Mouse (Mus musculus) layer of hippocampus, adult 6 months (tissue): ENCODE data around the gene Polr2g. TPM values are rescaled to one million over a fixed set of nuclear protein-coding genes. Genes with fewer than 3 reads are reported as not detected.

Source experiments
- long read RNA-seq, 2 experiments: library from polyadenylated mRNA; unstranded; transcript quantifications; one replicate each; pipeline ENCODE4 v2.0.0; 2019 to 2020
- polyA plus RNA-seq: library from polyadenylated mRNA; unstranded; fragments of <200 nt; fragmentation: Nextera tagmentation; gene quantifications from 2 replicates; pipeline ENCODE4 v1.2.3, GENCODE M21; 2021

Gene Polr2g
- 237 and 259 TPM in 2 replicates for polyA plus RNA-seq
- long read RNA-seq, experiment 1, transcript Polr2g-202 (7 exons, 833 nt): minor isoform, 41 of 170 reads
- long read RNA-seq, experiment 1, transcript Polr2g-201 (8 exons, 890 nt): major isoform, 114 of 170 reads
- long read RNA-seq, experiment 1, partial matches to known transcripts: 8 of 170 reads
- long read RNA-seq, experiment 1, other reads (novel, unspliced or antisense): 7 of 170 reads
- long read RNA-seq, experiment 2, transcript Polr2g-201 (8 exons, 890 nt): major isoform, 32 of 48 reads
- long read RNA-seq, experiment 2, transcript Polr2g-202 (7 exons, 833 nt): minor isoform, 6 of 48 reads
- long read RNA-seq, experiment 2, partial matches to known transcripts: 2 of 48 reads
- long read RNA-seq, experiment 2, other reads (novel, unspliced or antisense): 8 of 48 reads

GRCm38 (mm10) chr19:8798264-8798946 lies at the start of gene Polr2g:
Polr2g (minus strand) TSS chr19:8798577.

GRCm38 (mm10) chr19:8839103-8839907 lies 40.9 kb upstream of the Polr2g start, which contains the start of gene Gng3:
Gng3 (minus strand) TSS chr19:8839194.

DNA sequence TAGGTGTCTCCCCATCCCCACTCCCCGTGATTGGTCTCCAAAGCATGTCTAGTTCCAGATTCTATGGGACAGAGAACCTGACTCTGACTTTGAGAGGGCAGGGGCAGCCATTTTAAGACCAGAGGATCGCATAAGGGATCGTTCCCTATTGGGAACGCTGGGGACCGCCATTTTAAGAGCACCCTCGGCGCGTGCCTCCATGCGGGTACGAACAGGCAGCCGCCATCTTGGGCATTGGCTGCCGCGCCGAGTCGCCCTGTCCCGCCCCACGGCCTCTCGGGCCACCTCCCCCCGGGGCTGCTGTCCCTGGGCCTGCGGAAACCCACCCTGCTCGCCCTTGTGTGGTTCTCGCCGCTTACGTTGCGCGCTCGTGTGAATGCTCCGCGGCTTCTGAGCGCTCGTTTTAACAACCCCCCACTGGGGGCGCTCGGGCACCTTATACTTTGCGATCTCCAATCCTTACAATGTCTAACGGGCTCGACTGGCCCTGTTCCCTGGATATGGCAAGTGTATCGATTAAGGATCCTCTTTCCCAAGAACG lies 38.9 kb upstream of the Polr2g start, which contains the start of gene Bscl2:
TSS of gene Bscl2 (plus strand) at position 217 of the 541 bp plus-strand sequence.

DNA sequence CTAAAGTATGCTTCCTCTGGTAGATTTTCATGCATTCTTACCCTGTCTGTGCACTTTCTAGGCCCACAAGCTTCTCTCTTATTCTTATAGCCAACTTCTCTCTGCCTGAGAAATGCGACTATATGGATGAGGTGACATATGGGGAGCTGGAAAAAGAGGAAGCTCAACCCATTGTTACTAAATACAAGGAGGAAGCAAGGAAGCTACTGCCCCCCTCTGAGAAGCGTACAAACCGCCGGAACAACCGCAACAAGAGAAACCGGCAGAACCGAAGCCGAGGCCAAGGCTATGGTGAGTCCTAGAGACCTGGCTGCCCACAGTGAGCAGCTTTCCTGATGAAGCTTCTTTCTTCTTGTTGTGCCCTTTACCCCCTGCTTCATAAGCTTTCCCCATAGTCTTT lies 31.3 kb upstream of the Polr2g start, which contains the start of gene AC129217.1:
TSS of gene AC129217.1 (plus strand) at position 114 of the 400 bp plus-strand sequence.

GRCm38 (mm10) chr19:8819596-8820423 lies 21.4 kb upstream of the Polr2g start, which contains the start of gene Hnrnpul2:
Hnrnpul2 (plus strand) TSS chr19:8820010.

GRCm38 (mm10) chr19:8818801-8819595 lies 20.6 kb upstream of the Polr2g start, which contains the start of gene Ttc9c:
Ttc9c (minus strand) TSS chr19:8819333.

DNA sequence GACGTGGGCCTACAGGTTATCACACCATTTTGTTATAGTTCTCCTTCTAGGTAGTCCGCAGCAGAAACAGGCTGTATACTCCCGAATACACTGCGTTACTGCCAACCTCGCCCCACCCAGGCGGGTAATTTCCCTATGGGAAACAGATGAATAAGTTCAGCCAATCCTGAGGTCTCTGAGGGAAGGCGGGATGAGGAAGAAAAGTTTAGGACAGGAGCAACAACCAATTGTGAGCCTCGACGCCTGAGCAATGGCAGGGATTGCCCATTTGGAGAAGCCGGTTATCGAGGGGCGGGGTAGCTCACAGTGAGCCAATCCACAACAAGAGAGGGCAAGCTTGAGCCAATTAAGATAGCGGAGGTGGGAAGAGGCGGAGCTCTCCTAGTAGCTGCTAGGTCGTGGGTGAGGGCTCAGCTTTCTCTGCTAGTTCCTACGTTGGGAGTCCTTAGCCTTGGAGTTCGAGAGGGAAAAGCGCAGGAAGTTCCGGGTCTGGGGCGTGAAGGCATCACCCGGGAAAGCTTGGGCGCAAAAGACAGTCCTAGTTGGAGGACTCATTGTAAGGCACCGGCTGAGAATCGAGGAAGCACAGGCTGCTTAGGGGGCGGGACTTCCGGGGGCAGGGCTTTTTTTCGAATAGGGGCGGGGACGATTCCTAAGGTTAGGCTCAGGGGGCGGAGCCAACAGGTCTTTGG lies 3.9 kb upstream of the Polr2g start, which contains the start of gene Zbtb3:
TSS of gene Zbtb3 (plus strand) at position 426 of the 692 bp plus-strand sequence.

DNA sequence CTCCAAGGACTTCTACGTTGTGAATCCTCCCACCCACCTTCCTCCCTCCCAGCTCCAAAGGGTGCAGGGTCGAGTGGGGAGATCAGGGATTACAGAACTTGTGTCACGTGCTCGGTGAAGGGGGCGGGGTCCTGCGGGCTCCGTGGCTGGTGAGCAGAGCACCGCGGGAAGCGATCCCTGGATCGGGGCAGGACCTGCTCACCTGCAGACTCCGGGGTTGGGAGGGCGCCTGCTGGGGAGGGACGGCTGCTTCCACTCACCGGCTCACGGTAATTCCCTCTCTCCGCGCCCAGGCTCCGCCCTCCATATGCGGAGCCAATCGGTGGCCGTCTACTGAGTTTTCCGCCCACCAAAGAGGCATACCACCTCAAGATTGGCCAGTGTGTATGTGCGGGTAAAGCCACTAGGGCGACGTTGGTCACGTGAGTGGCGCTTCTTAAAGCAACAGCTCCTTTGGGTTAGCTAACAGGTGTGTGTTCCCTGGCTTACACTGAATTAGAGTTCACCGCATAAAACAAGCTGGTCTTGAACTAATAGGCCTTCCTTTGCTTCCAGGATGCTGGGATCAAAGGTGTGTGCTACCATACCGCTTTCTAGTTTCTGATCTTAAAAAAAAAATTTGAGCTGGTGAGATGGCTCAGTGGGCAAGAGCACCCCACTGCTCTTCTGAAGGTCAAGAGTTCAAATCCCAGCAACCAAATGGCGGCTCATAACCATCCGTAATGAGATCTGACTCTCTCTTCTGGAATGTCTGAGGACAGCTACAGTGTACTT lies 12.2 kb downstream of the Polr2g start, which contains the start of gene Taf6l:
TSS of gene Taf6l (minus strand) at position 410 of the 774 bp plus-strand sequence.

GRCm38 (mm10) chr19:8774086-8774835 lies 24.1 kb downstream of the Polr2g start, which contains the start of gene Tmem179b:
Tmem179b (minus strand) TSS chr19:8774467.

GRCm38 (mm10) chr19:8770567-8771270 lies 27.7 kb downstream of the Polr2g start, which contains the start of gene Tmem223:
Tmem223 (plus strand) TSS chr19:8770996.

GRCm38 (mm10) chr19:8756635-8757387 lies 41.6 kb downstream of the Polr2g start, which contains the start of gene Nxf1:
Nxf1 (plus strand) TSS chr19:8757073.

Other genes with a start within 250 kb of the Polr2g start
- 8.6 and 10.4 TPM in 2 replicates for gene Slc22a8, start 207.3 kb downstream of the Polr2g start, polyA plus RNA-seq
- gene Slc22a6, start 180.5 kb downstream of the Polr2g start, polyA plus RNA-seq: 0.43 and 1.1 TPM in 2 replicates
- 58.8 and 86.9 TPM in 2 replicates for gene Chrm1, start 134.8 kb downstream of the Polr2g start, polyA plus RNA-seq
- gene Slc3a2, start 75.2 kb downstream of the Polr2g start, polyA plus RNA-seq: 194 and 203 TPM in 2 replicates
- 60.1 and 61.7 TPM in 2 replicates for gene Wdr74, start 62.8 kb downstream of the Polr2g start, polyA plus RNA-seq
- gene 1700092M07Rik, start 57.9 kb downstream of the Polr2g start, polyA plus RNA-seq: 0.38 TPM in 1 of 2 replicates, not detected in the other
- gene Stx5a, start 57.2 kb downstream of the Polr2g start, polyA plus RNA-seq: 27.4 and 27.8 TPM in 2 replicates
- gene Nxf1, start 41.5 kb downstream of the Polr2g start, polyA plus RNA-seq: 29.6 and 30.3 TPM in 2 replicates
- 260 and 276 TPM in 2 replicates for gene Tmem223, start 27.6 kb downstream of the Polr2g start, polyA plus RNA-seq
- gene Tmem179b, start 24.1 kb downstream of the Polr2g start, polyA plus RNA-seq: 34.5 and 40.0 TPM in 2 replicates
- 14.4 and 16.9 TPM in 2 replicates for gene Taf6l, start 12.2 kb downstream of the Polr2g start, polyA plus RNA-seq
- gene Zbtb3, start 4.0 kb upstream of the Polr2g start, polyA plus RNA-seq: 1.8 and 2.2 TPM in 2 replicates
- gene Ttc9c, start 20.8 kb upstream of the Polr2g start, polyA plus RNA-seq: 16.3 and 23.9 TPM in 2 replicates
- 6.1 and 6.8 TPM in 2 replicates for gene Hnrnpul2, start 21.4 kb upstream of the Polr2g start, polyA plus RNA-seq
- gene AC129217.1, start 31.2 kb upstream of the Polr2g start, polyA plus RNA-seq: not detected in 2 replicates
- 90.2 and 97.4 TPM in 2 replicates for gene Bscl2, start 38.9 kb upstream of the Polr2g start, polyA plus RNA-seq
- gene Gng3, start 40.6 kb upstream of the Polr2g start, polyA plus RNA-seq: 238 and 326 TPM in 2 replicates
- gene Lrrn4cl, start 52.2 kb upstream of the Polr2g start, polyA plus RNA-seq: 0.16 and 0.25 TPM in 2 replicates
- gene Ubxn1, start 72.9 kb upstream of the Polr2g start, polyA plus RNA-seq: 153 and 176 TPM in 2 replicates
- gene Uqcc3, start 82.3 kb upstream of the Polr2g start, polyA plus RNA-seq: 71.6 and 77.0 TPM in 2 replicates
- gene Lbhd1, start 85.2 kb upstream of the Polr2g start, polyA plus RNA-seq: 3.7 and 5.7 TPM in 2 replicates
- gene Gm49403, start 85.4 kb upstream of the Polr2g start, polyA plus RNA-seq: not detected in 2 replicates
- gene 1810009A15Rik, start 90.3 kb upstream of the Polr2g start, polyA plus RNA-seq: 77.9 and 90.8 TPM in 2 replicates
- 4.9 and 10.5 TPM in 2 replicates for gene Gm49416, start 90.3 kb upstream of the Polr2g start, polyA plus RNA-seq
- gene Ints5, start 94.4 kb upstream of the Polr2g start, polyA plus RNA-seq: 6.6 and 8.1 TPM in 2 replicates
- gene Ganab, start 99.5 kb upstream of the Polr2g start, polyA plus RNA-seq: 20.4 and 22.5 TPM in 2 replicates
- gene B3gat3, start 121.8 kb upstream of the Polr2g start, polyA plus RNA-seq: 45.2 and 47.5 TPM in 2 replicates
- gene Rom1, start 130.8 kb upstream of the Polr2g start, polyA plus RNA-seq: 5.4 and 6.3 TPM in 2 replicates
- gene Eml3, start 131.0 kb upstream of the Polr2g start, polyA plus RNA-seq: 3.5 and 4.0 TPM in 2 replicates
- gene Mta2, start 143.3 kb upstream of the Polr2g start, polyA plus RNA-seq: 22.3 and 23.3 TPM in 2 replicates
- gene Tut1, start 155.3 kb upstream of the Polr2g start, polyA plus RNA-seq: 10.4 and 11.1 TPM in 2 replicates
- gene Eef1g, start 168.5 kb upstream of the Polr2g start, polyA plus RNA-seq: 400 and 450 TPM in 2 replicates
- gene Ahnak, start 190.7 kb upstream of the Polr2g start, polyA plus RNA-seq: 5.6 and 7.2 TPM in 2 replicates